Comparison of ENCODE assay signal across 20 mouse cellular contexts in genomic region chr7:92980741-92981140, GRCm38 (mm10).
DNase-seq lines count a peak whose midpoint lies in the region; ATAC-seq and TF ChIP-seq lines count a peak whose summit lies in the region.
"Had no signal": no experiment of that assay in that cellular context is flagged by ENCODE, and none has a peak within 500 bp of the region (broad histone marks: within the 10 kb centered on the region; RNA-seq: fewer than 3 reads in every experiment).

No protein-coding gene starts in this region.

- WGBS in liver, embryonic 12.5 days (ENCODE audit: insufficient replicate concordance) = 13% methylated on average over 2 of the region's 2 CpGs
- 2% methylated on average over 2 of the region's 2 CpGs for WGBS in liver, embryonic 13.5 days (ENCODE audit: insufficient replicate concordance)
- WGBS in forebrain, postnatal 0 days = 59% methylated on average over 2 of the region's 2 CpGs

- no peak; the same call in 1 of the 2 replicates for ATAC-seq in liver, embryonic 12.5 days
- ATAC-seq in common myeloid progenitor, adult 5-6 weeks (replicated peaks; ENCODE audit: low read depth, poor library complexity, severe bottlenecking) = peak; percentile 70
- peak; percentile 47; the same call in 1 of the 2 replicates for ATAC-seq in liver, embryonic 13.5 days (ENCODE audit: low read depth)
- peak; percentile 55 for ATAC-seq in neutrophil, adult 5-6 weeks (ENCODE audit: extremely low read depth, insufficient number of reproducible peaks, low FRiP score, poor library complexity, severe bottlenecking)
- no peak for ATAC-seq in forebrain, postnatal 0 days
- ATAC-seq: inflammation-experienced regulatory T-cells, adult 6 months had no signal

- no peak for TF ChIP-seq CTCF in forebrain, postnatal 0 days (IDR thresholded peaks at IDR 0.05; ENCODE audit: low read depth)

- H3K4me1 ChIP-seq in liver, embryonic 12.5 days = no peaks in the 10 kb centered on the region
- H3K4me1 ChIP-seq in liver, embryonic 13.5 days (replicated peaks) = no peaks in the 10 kb centered on the region
- H3K4me1 ChIP-seq in forebrain, postnatal 0 days (ENCODE audit: insufficient read depth) = peaks cover 4% of the 10 kb centered on the region
- H3K4me1 ChIP-seq: heart, embryonic 15.5 days; stomach, embryonic 15.5 days had no signal

- peak; percentile 8 for DNase-seq in liver
- no peak for DNase-seq in liver, embryonic 13.5 days
- no peak for DNase-seq in kidney, postnatal 10 days
- no peak for DNase-seq in forebrain, postnatal 0 days
- DNase-seq: adrenal gland, postnatal 10 days; cerebellum, postnatal 10 days; lung, postnatal 10 days; spleen, adult 18-20 months; thymus, postnatal 14 days had no signal

- no peak overlapping the region for H3K4me2 ChIP-seq in liver, embryonic 12.5 days
- no peak overlapping the region for H3K4me2 ChIP-seq in liver, embryonic 13.5 days
- H3K4me2 ChIP-seq in forebrain, postnatal 0 days (ENCODE audit: low read depth) = no peak overlapping the region
- H3K4me2 ChIP-seq: heart, embryonic 15.5 days; midbrain, embryonic 11.5 days; stomach, embryonic 15.5 days had no signal

- no peak overlapping the region for H3K4me3 ChIP-seq in liver, embryonic 12.5 days
- no peak overlapping the region for H3K4me3 ChIP-seq in liver, embryonic 13.5 days (replicated peaks)
- H3K4me3 ChIP-seq in forebrain, postnatal 0 days (ENCODE audit: low read depth, low read length) = no peak overlapping the region
- H3K4me3 ChIP-seq: embryonic facial prominence, embryonic 10.5 days; erythroblast, embryonic 14.5 days; heart, embryonic 15.5 days; myocyte; stomach, embryonic 15.5 days had no signal

- no peak overlapping the region for H3K9ac ChIP-seq in liver, embryonic 12.5 days
- no peak overlapping the region for H3K9ac ChIP-seq in liver, embryonic 13.5 days
- no peak overlapping the region for H3K9ac ChIP-seq in forebrain, postnatal 0 days
- H3K9ac ChIP-seq: heart, embryonic 15.5 days; stomach, embryonic 15.5 days had no signal

- H3K27me3 ChIP-seq in liver, embryonic 12.5 days (replicated peaks) = no peaks in the 10 kb centered on the region
- no peaks in the 10 kb centered on the region for H3K27me3 ChIP-seq in liver, embryonic 13.5 days
- no peaks in the 10 kb centered on the region for H3K27me3 ChIP-seq in forebrain, postnatal 0 days (ENCODE audit: insufficient read depth, low read length)
- H3K27me3 ChIP-seq: heart, embryonic 15.5 days; stomach, embryonic 15.5 days had no signal

- H3K27ac ChIP-seq in liver, embryonic 12.5 days = no peak overlapping the region
- no peak overlapping the region for H3K27ac ChIP-seq in liver, embryonic 13.5 days
- no peak overlapping the region for H3K27ac ChIP-seq in forebrain, postnatal 0 days (ENCODE audit: low read depth, low read length)
- H3K27ac ChIP-seq: embryonic facial prominence, embryonic 10.5 days; heart, embryonic 15.5 days; kidney, postnatal 0 days; stomach, embryonic 15.5 days had no signal

- no peaks in the 10 kb centered on the region for H3K36me3 ChIP-seq in liver, embryonic 12.5 days
- H3K36me3 ChIP-seq in liver, embryonic 13.5 days = no peaks in the 10 kb centered on the region
- H3K36me3 ChIP-seq in forebrain, postnatal 0 days (ENCODE audit: insufficient read depth) = no peaks in the 10 kb centered on the region
- H3K36me3 ChIP-seq: embryonic facial prominence, embryonic 10.5 days; heart, embryonic 15.5 days; stomach, embryonic 15.5 days had no signal

- H3K9me3 ChIP-seq in liver, embryonic 12.5 days (replicated peaks) = no peaks in the 10 kb centered on the region
- no peaks in the 10 kb centered on the region for H3K9me3 ChIP-seq in liver, embryonic 13.5 days (replicated peaks)
- no peaks in the 10 kb centered on the region for H3K9me3 ChIP-seq in forebrain, postnatal 0 days (ENCODE audit: low read length)
- H3K9me3 ChIP-seq: embryonic facial prominence, embryonic 10.5 days; heart, embryonic 15.5 days; stomach, embryonic 15.5 days had no signal

Comparison
In these comparisons a context has a peak if more than half of its experiments do, and no peak if none do; other contexts are left out.
1. ATAC-seq: peak in common myeloid progenitor, adult 5-6 weeks (single experiment), liver, embryonic 13.5 days (single experiment) and neutrophil, adult 5-6 weeks (single experiment); none in liver, embryonic 12.5 days (single experiment) and forebrain, postnatal 0 days (single experiment).